Mouse (Mus musculus): ENCODE results near the gene Nfkbil1.

DNA sequence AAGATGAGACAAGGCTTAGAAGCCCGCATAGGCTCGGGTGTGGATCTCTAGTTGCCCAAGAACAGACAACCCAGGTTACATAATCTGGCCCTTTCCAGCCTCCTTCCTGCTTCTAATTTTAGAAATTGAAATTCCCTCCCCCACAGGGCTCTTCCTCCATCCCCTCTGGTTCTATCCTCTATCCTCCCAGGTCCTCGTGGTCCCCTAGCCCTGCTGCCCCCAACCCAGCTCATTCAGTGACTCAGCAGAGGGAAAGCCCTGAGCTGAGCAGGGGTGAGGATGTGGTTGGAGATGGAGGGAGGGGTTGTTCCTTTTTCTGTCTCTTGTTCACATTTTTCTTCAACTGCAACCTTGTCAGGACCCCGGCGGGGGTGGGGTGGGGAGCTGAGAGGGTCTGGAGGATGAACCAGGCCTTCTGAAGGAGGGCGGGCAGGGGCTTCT, 16.0 kb downstream of the Nfkbil1 start:
- no peak for TF ChIP-seq CTCF (IDR thresholded peaks at IDR 0.05; ENCODE audit: extremely low read depth, insufficient read length, insufficient replicate concordance, low read depth, low read length)
- no peak for TF ChIP-seq POLR2A (IDR thresholded peaks at IDR 0.05; ENCODE audit: low read depth, low read length)
